Mouse (Mus musculus): ENCODE results near the gene Shkbp1. TPM values are rescaled to one million over a fixed set of nuclear protein-coding genes. Genes with fewer than 3 reads are reported as not detected.

Gene Shkbp1
- total RNA-seq (2017), result 18.4 and 25.8 TPM in 2 replicates

DNA sequence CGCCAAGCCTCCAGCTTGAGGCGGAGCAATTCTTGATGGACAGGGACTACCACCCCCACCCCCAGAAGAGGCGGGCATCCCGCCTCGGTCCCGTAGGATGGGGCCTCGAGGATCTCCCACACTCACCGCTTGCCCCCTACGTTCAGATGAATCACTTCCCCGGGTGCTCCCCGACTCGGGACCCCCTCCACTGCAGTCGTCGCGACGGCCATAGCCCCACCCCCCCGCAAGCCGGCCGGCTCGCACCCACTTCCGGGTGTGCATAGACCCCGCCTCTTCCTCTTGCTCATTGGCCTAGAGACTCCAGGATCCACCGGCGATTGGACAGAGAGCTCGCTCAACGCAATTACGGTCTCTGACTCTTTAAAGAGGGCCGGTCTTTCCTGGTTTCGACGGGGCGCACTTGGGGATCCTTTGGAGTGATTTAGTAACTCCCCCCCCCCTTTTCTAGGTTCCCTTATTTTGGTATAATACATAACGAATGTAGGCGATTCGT is at the start of gene Shkbp1:
TSS of gene Shkbp1 (minus strand) at position 275 of the 496 bp plus-strand sequence.
- ATAC-seq (replicated peaks; ENCODE audit: low read depth, poor library complexity, severe bottlenecking), result peak; percentile 82

DNA sequence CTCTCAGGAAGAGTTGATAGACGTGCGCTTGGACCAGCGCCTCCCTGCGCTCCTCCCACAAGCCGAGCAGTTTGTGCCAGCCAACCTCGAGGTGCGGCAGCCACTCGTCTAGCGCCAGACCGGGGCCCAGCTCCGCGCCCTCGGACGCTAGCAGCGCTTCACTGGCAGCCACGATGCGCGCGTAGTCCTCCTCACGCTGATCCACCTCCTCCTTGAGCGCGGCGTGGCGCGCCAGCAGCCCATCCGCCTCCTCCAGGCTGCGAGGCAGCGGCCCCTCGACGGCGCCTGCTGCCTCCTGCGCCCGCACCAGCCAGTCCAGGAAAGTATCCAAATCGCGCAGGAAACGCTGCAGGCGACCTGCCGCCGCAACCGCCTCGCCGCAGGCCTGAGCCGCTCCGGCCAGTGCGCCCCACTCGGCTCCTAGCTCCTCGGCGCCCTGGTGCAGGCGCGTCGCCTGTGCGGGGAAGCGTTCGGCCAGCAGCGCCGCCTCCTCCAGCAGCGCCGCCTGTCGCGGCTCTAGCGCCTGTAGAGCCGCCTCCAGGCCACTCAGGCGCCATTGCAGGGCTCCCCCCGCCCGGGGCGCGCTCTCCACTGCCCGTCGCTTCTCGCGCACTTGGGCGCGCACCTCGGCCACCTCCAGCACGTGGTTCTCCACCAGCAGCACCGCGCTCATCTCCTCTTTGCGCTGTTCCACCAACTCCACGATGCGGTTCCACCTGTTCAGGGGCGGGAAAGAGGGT is 48.6 kb upstream of the Shkbp1 start:
- no peak for ATAC-seq (replicated peaks; ENCODE audit: low read depth, poor library complexity, severe bottlenecking)

DNA sequence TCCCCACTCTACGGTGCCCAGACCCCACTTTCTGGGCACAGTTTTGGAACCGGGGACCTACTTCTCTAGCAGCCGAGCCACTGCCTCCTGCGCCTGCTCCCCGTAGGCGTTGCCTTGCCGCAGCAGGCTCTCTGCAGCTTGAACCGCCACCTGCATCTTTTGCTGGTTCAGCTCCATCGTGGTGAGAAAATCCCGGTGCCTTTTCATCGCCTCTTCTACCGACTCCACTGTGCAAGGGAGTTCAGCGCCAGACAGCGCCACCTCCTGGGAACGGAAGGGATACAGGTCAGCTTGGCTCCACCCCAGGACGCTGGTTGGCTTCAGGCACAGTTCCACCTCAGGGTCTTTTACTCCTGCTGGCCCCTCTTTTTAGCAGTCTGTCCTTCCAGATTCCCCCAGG is 46.9 kb upstream of the Shkbp1 start:
- peak; percentile 92 for ATAC-seq (replicated peaks; ENCODE audit: low read depth, poor library complexity, severe bottlenecking)

DNA sequence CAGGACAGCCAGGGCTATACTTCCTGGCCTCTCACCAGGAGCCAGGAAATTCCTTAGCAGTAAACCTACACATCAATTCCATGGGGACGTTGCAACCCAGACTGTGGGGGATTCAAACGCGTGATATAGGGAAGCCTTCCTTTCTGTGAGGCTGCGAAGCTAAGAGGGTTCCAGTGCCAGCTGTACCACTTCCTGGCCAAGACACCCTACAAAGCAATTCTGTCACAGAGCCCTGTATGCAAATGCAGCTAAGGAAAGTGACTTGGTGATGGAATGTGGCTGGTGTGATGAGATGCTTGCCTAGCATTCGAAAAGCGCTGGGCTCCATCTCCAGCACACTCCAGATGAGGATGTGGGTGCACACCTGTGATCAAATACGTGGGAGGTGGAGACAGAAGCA is 44.7 kb upstream of the Shkbp1 start:
- no peak for ATAC-seq (replicated peaks; ENCODE audit: low read depth, poor library complexity, severe bottlenecking)

DNA sequence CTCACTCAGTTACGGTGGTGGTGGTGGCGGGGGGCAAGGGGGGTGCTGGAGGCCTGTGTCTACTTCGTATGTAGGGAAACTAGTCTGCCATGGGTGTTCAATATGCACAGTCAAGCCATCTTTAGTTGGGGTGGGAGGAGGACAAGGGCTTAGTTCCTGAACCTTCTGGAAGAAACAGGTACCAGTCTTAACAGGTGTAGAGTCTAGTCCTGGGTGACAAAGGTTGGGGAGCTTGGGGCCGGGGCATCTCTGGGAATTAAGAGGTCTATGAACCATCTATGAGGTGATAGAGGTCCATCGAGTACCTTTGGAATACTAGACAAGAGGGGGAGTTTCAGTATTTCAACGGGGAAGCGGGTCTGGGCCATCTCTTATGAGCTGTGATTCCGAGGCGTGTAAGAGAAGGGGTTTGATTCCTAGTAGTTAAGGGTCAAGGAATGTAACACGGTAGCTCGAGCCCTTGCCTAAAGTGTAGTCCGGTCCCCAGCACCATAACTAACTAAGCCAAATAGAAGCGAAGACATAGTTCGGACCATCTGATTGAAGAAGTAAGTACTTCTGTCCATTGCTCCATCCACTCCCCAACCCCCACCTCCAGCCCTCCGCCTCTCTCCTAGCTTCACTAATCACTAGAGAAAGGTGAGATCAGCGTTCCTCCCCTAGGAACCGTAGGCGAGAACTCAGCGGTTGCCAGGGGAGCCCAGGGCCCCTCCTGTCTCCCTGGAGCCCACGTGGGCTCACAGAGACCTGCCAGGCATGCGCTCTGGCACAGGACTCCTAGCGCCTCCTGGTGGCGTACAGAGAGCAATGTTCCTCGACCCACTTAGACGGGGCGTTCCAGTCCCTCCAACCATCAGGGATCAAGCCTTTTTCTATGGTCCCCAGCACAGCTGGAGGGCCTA is 41.5 kb upstream of the Shkbp1 start:
- peak; percentile 95 for ATAC-seq (replicated peaks; ENCODE audit: low read depth, poor library complexity, severe bottlenecking)

DNA sequence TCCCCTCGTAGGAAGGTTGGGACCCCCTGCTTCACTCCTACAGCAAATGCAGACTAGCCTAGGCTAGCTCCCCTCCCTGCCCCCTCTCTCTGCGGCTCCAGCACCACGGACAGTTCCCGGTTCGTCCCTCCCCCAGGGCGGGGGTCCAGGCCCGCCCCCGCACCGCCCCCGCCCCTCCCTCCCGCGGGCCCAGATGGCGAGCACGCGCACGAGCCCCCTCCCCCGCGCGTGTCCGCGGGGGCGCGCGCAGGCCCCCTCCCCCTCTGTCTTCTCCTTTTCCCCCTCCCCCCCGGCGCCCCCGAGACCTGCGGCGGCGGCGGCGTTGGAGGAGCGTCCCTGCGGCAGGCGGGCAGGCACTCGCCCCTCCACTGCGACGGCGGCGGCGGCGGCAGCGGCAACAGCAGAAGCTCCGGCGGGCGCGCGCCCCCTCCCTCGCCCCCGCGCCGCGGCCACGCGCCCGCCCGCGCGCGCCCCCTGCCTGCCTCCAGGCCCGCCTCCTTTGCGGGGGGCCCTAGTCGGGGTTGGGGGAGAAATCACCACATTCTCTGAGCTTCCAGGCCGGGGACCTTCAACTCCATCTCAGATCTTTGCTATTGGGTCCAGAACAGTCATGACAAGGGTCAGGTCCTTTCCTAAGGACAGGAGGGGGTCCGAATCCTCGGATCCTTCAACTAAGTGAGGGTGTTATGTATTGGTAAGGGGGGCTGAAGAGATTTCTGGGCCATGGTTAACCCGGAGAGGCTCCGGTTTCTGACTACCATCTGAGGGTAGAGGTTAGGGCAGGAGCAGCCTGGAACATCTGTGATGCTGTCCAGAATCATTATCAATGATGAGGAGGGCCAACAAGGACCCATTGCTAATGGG is 40.6 kb upstream of the Shkbp1 start:
- ATAC-seq (replicated peaks; ENCODE audit: low read depth, poor library complexity, severe bottlenecking), result peak; percentile 45; the same call in 1 of the 2 replicates

DNA sequence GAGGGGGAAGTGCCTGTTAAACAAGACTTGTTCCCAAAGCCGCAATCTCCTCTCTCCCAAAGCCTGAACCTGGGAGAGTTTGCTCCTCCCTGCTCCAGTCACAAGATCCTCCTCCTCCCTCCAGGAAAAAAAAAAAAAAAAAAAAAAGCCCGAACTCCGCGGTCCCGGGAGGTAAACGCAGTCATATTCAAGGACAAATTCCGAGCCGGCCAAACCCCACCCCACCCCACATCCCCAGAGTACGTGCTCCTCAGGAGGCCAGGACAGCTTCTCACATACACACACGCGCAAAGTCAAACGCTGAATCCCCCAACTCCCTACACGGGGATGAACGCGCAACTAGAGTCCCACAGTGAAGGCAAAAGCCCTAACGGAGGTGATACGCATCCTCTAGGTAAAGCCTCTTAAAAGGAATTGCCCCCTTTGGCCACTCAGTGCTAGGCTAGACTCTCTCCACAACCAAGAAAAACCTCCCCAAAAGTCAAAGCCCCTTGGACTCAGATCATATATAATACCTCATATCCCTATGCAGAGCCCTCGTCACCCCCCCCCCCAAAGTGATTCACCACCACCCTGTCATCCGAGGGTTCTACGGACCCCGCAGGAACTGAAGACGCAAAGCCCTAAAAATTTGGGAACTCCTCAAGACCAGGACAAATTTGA is 39.8 kb upstream of the Shkbp1 start:
- no peak for ATAC-seq (replicated peaks; ENCODE audit: low read depth, poor library complexity, severe bottlenecking)

DNA sequence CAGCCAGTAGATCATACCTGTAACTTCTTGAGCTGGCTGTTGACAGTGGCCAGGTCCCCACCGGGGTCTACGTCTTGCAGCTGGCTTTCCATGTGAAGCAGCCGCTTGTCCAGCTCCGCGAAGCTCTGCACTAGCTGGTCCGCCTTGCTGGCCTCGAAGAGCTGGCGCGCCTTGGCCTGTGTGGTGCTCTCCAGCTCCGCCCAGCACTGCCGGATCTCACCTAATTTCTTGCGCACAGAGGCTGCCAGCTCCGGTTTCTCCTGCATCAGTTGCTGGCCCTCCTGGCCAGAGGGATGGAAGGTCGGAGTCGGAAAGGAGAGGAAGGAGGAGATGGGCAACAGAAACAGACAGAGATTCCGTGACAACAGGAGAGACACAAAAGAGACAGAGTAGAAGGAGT is 35.6 kb upstream of the Shkbp1 start:
- no peak for ATAC-seq (replicated peaks; ENCODE audit: low read depth, poor library complexity, severe bottlenecking)

DNA sequence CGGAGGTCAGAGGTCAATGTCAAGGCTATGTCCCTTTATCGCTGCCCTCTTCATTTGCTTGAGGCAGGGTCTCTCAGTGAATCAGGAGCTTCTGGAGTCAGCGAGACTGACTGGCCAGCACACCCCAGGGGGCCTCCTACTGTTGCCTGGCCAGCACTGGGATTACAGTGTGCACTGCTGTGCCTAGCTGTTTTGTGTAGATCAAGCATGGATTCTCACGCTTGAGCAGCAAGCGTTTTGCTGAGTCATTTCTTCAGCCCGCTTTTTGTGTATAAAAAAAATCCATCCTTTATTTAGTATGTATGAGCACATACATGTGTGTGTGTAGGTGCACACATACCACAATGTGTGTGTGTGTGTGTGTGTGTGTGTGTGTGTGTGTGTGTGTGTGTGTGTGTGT is 33.4 kb upstream of the Shkbp1 start:
- ATAC-seq (replicated peaks; ENCODE audit: low read depth, poor library complexity, severe bottlenecking), result no peak

DNA sequence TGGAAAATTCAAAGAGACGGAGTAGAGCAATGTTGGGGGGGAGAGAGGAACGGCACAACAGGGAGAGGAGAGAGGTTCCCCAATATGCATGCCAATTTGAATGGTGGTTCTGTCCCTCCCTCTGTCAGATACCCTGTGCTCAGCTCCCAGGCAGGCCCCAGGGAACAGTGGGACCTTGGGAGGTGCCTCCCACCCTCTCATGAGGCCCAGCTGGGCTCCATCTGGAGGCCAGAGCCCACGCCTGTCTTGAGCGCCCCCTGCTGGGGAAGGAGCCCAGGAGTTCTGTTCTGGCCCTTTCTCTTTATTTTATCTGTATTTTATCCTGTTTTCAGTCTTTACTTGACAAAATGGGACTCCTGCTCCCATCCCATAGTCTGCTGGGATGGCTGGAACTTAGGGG is 28.9 kb upstream of the Shkbp1 start:
- ATAC-seq (replicated peaks; ENCODE audit: low read depth, poor library complexity, severe bottlenecking), result peak; percentile 73; the same call in 1 of the 2 replicates

DNA sequence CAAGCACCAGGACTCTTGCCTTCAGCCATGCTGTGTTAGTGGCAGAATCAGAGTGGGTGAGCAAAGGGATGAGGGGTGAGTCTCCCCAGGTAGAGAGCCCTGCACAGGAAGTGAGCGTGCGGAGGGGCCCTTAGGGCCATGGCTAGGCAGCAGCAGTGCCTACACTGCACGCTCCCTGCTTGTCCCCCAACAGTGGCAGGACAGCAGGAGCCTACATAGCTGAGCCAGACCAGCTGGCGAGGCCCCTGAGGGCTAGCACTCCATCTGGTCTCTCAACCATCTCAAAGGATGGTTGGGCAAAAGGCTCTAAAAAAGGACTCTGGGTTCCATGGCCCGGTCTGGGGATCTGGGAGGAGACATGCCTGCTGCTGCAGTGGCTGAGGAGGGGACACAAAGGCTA is 28.3 kb upstream of the Shkbp1 start:
- no peak for ATAC-seq (replicated peaks; ENCODE audit: low read depth, poor library complexity, severe bottlenecking)

DNA sequence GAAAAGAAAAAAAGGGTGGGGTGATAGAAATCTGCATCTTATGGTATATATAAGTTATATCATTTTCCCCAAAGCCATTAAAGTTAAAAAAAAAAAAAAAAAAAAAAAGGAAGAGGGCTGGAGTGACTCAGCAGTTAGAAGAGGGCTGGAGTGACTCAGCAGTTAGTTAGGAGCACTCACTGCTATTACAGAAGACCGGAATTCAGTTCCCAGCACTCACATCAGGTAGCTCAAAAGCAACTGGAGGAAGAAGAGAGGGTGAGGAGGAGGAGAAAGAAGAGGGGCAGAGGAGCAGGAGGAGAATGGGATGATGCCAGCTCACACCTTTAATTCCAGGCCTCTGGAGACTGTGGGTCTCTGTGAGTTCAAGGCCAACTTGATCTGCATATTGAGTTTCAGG is 27.4 kb upstream of the Shkbp1 start:
- no peak for ATAC-seq (replicated peaks; ENCODE audit: low read depth, poor library complexity, severe bottlenecking)

DNA sequence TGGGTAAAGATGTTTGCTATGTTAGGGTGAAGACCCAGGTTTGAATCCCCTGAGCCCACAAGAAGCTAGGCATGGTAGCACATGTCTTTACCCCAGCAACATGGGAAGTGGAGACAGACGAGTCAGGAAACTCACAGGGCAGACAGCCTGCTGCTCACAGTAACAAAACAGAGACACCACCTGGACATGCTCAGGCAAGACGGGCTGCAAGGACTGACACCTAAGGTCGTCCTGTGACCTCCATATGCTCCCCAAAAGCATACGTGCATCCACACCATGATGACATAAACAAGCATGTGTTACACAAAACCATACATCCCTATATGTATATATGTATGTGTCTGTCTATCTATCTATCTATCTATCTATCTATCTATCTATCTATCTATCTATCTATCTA is 25.7 kb upstream of the Shkbp1 start:
- no peak for ATAC-seq (replicated peaks; ENCODE audit: low read depth, poor library complexity, severe bottlenecking)

DNA sequence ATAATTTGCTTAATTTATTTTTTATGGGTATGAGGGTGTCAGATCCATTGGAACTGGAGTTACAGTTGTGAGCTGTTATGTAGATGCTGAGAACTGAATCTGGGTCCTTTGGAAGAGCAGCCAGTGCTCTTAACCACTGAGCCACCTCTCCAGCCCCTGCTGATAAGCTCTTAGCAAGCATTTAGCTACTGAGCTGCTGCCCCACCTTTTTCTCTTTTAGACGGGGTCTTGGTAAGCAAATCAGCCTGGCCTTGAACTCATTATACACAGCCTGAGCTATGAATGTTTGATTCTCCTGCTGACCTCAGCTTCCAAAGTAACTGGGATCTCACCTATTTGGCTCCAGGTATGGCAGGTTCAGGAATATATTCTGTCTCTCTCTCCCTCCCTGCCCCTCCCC is 25.2 kb upstream of the Shkbp1 start:
- no peak for ATAC-seq (replicated peaks; ENCODE audit: low read depth, poor library complexity, severe bottlenecking)

DNA sequence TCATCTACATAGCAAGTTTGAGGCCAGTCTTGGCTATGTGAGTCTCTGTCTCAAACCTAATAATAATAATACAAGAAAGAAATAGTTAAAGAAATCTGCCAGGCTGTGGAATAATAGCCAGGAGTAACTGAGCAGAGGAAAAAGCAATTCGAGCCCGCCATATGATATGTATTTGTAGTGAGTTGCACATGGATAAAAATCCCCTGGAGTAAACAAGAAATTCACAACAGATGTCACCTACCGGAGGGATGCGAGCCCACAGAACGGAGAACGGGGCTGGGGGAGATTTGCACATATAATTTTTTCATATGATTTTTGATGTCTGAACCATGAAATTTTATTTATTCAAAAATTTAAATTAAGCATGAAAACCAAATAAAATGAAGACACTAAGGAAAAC is 24.0 kb upstream of the Shkbp1 start:
- no peak for ATAC-seq (replicated peaks; ENCODE audit: low read depth, poor library complexity, severe bottlenecking)

DNA sequence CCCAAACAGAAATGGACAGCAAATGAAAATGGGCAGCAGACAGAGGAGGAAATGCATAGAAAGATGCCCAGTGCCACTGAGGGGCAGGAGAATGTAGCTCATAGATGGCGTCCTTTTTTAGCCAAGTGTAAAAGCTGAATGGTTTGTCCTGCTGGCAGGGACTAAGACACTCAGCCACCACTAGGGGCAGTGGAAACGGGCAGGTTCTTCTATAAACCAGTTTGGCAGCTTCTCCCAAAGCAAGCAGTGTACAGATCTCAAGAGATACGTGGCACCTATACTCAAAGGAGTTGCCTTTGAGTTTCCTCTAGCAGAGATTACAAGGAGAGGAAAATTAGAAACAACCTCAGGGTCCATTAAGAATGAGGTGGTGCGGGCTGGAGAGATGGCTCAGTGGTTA is 22.6 kb upstream of the Shkbp1 start:
- peak; percentile 81 for ATAC-seq (replicated peaks; ENCODE audit: low read depth, poor library complexity, severe bottlenecking)

DNA sequence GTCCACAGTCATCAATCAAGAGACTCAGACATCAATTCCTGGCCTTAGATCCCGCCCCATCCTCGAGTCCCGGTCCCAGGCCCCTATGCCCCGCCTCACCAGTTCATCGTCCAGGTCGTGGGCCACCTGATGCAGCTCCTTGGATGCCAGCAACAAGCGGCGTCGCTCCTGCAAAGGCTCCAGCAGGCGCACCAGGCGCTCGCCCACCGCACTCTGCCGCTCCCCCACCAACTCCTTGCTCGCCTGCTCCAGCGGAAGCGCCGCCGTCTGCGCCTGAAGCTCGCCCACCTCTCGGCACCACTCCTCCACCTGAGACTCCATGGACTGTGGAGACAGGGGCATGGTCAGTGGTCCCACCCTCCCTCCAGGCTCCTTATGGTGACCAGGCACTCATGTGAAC is 19.5 kb upstream of the Shkbp1 start:
- ATAC-seq (replicated peaks; ENCODE audit: low read depth, poor library complexity, severe bottlenecking), result no peak

DNA sequence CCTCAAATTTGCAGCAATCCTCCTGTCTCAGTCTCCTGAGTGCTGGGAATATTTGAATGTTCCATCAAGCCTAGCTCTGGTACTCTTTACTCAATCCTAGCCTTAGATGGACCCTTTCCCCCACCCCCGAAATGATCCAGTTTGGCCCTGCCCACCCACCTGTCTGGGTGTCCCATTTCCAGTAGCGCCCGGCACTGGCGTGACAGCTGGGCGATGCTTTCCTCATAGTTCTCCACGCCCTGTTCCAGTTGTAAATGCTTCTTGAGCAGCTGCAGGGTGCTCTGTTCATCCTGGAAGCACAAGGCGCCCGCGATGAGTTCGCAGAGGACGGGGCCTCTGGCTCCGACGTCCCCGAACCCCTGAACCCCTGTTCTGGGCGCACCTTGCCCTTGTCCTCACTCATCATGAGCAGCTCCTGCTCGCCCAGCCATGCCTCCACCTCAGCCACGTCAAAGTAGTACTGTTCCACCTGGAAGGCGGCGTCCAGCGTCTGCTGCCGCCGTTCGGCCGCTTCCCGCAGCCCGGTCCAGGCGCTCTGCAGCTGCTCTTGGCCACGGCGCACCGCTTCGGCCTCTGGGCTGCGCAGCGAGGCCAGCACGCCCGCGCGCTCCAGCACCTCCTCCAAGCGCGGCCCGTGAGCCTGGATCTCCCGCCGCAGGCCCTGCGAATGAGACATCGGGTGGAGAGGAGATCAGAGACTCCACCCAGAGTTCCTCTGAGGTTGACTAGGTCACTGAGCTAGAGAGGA is 16.1 kb upstream of the Shkbp1 start:
- no peak for ATAC-seq (replicated peaks; ENCODE audit: low read depth, poor library complexity, severe bottlenecking)

DNA sequence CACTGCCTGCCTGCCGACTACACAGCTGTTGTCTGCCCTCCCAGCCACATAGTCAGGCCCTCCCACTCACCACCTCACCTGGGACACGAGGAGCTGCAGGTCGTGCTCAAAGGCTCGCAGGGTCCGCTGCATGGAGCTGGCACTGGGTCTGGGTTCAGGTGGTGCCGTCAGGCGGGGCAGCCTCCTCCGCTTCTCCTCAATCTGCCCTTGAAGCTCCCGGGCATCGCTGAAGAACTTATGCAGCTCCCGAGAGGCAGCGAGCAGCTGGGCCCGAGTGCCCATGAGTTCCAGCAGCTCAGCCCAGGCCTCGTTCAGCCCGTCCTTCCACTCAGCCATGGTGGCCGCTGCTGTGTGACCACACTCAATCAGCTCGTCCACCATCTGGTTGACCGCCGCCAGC is 13.3 kb upstream of the Shkbp1 start:
- no peak for ATAC-seq (replicated peaks; ENCODE audit: low read depth, poor library complexity, severe bottlenecking)

Measured in common myeloid progenitor, adult 5-6 weeks (primary cell).